Mouse (Mus musculus) intestine, embryonic 14.5 days (tissue): ENCODE data around the gene Mafb. TPM values are rescaled to one million over a fixed set of nuclear protein-coding genes. Genes with fewer than 3 reads are reported as not detected.

Source experiments
- ATAC-seq: fragments of 200-750 bp; cut with Nextera tagmentation; replicated peaks from 2 replicates; pipeline ENCODE4 v1.8.0; 2017; ENCODE audit warnings: low read depth, moderate number of reproducible peaks, moderate TSS enrichment, moderate library complexity; ENCODE audit not compliant: low FRiP score, low TSS enrichment
- DNase-seq: peaks from one replicate; pipeline ENCODE4 v3.0.0-alpha.2; 2018; ENCODE audit warnings: low spot score
- H3K27ac ChIP-seq: fragments of 300-500 bp; sonication (generic); 2 replicates; pipeline ENCODE4 v1.5.1; 2014; ENCODE audit warnings: low read depth, mild to moderate bottlenecking, control low read depth
- H3K27me3 ChIP-seq: fragments of 300-500 bp; sonication (generic); replicated peaks from 2 replicates; pipeline ENCODE4 v1.6.1; 2014; ENCODE audit warnings: low read length, control low read depth; ENCODE audit not compliant: control insufficient read depth, insufficient read depth
- H3K36me3 ChIP-seq: fragments of 300-500 bp; sonication (generic); 2 replicates; pipeline ENCODE4 v1.6.1; 2014; ENCODE audit warnings: low read length, control low read depth; ENCODE audit not compliant: control insufficient read depth, insufficient read depth
- H3K4me1 ChIP-seq: fragments of 300-500 bp; sonication (generic); replicated peaks from 2 replicates; pipeline ENCODE4 v1.6.1; 2014; ENCODE audit warnings: low read length, control low read depth, mixed read lengths; ENCODE audit not compliant: control insufficient read depth, insufficient read depth
- H3K4me2 ChIP-seq: fragments of 300-500 bp; sonication (generic); 2 replicates; pipeline ENCODE4 v1.6.1; 2014; ENCODE audit warnings: low read length
- H3K4me3 ChIP-seq: fragments of 300-500 bp; sonication (generic); 2 replicates; pipeline ENCODE4 v1.5.1; 2014; ENCODE audit warnings: low read depth, low read length, control low read depth, mixed read lengths
- H3K9ac ChIP-seq: fragments of 300-500 bp; sonication (generic); 2 replicates; pipeline ENCODE4 v1.6.1; 2014; ENCODE audit warnings: mild to moderate bottlenecking, low read length
- H3K9me3 ChIP-seq: fragments of 300-500 bp; sonication (generic); 2 replicates; pipeline ENCODE4 v1.6.1; 2016; ENCODE audit warnings: low read length, control low read depth; ENCODE audit not compliant: control insufficient read depth
- WGBS: fragments of 180-500 bp; shearing (Covaris S2); extraction: QIAGEN DNeasy Blood & Tissue Kit; methylation state at CpG from one replicate; pipeline ENCODE4 v1.1.7; 2014; 5-methylcytosine and 5-hydroxymethylcytosine counted together
- polyA plus RNA-seq: library from polyadenylated mRNA; unstranded; fragments of >200 nt; fragmentation: Nextera tagmentation; extraction: Ambion mirVana; gene quantifications from 2 replicates; pipeline ENCODE4 v1.2.1, GENCODE M21; 2014

The Mafb gene
- 2.2 and 3.5 TPM in 2 replicates for polyA plus RNA-seq

- under 1% methylated on average over 27 of the region's 37 CpGs for WGBS
- peak within 1 kb of the TSS; percentile 50 for H3K4me3 ChIP-seq
- peak within 1 kb of the TSS; percentile 98 for H3K4me2 ChIP-seq
- ATAC-seq (peak; percentile 86), DNase-seq (peak; percentile 86)
- H3K9ac ChIP-seq, result peak within 1 kb of the TSS; percentile 67
- peaks cover 15% of the 10 kb centered on the region for H3K4me1 ChIP-seq
- no peaks in the 10 kb centered on the region for H3K9me3 ChIP-seq
- H3K27ac ChIP-seq, result peak within 1 kb of the TSS; percentile 65; the same call in 1 of the 2 replicates
- H3K27me3 ChIP-seq, result peaks cover 84% of the 10 kb centered on the region
- no peaks in the 10 kb centered on the region for H3K36me3 ChIP-seq
Observed at GRCm38 (mm10) chr2:160366980-160367338, at the start of gene Mafb. Gene Mafb (minus strand): TSS chr2:160367065.

DNA sequence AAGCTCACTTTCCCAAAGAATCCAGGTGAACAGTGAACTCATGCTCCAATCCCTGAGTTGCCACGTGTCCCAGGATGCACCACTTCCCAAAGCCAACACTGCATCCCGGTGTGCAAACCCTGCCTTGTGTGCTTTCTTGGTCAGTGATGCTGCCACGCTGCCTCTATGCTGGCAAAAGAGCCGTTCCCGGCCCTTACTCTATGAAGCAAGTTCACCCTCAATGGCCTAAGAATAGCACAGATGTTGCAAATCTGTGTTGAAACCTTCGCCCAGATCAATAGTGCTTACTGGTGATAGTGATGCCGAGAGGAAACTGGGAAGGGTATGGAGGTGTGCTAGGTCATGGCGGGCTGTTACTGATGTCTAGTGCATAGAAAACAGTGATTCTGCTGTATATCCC lies 48.3 kb upstream of the Mafb start:
- ATAC-seq (no peak), DNase-seq (no peak)
- Histone ChIP-seq H3K9ac (no peak overlapping the region), H3K4me2 (no peak overlapping the region), H3K27ac (no peak overlapping the region), H3K4me3 (no peak overlapping the region), H3K27me3 (no peaks in the 10 kb centered on the region), H3K9me3 (no peaks in the 10 kb centered on the region; the same call in 1 of the 2 replicates), H3K36me3 (no peaks in the 10 kb centered on the region), H3K4me1 (no peaks in the 10 kb centered on the region)
- 85% methylated on average over 8 of the region's 8 CpGs for WGBS

DNA sequence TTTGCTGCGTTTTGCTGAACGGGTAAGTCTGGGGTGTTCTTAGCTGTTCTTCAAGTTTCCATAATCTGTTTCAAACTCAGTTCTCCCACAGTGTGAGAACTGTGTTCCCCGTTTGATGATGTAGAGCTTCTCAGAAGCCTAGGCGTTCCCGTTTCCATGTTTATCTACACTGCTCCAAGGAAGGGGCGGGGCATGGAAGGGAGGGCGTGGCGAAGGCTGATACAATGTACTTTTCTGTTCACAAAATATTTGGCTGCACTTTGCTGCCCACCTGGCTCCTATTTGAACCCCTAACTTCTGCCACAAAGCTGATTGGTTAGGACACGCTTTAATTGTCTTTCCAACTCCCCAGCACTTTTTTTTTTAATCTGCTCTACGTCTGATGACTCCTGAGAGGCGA lies 47.9 kb upstream of the Mafb start:
- H3K9me3 ChIP-seq, result no peaks in the 10 kb centered on the region; the same call in 1 of the 2 replicates
- H3K36me3 ChIP-seq, result no peaks in the 10 kb centered on the region
- no peak overlapping the region for H3K27ac ChIP-seq
- H3K4me3 ChIP-seq, result no peak overlapping the region
- no peak for DNase-seq
- H3K4me2 ChIP-seq, result no peak overlapping the region
- no peaks in the 10 kb centered on the region for H3K4me1 ChIP-seq
- no peak for ATAC-seq
- 83% methylated on average over 11 of the region's 11 CpGs for WGBS
- no peaks in the 10 kb centered on the region for H3K27me3 ChIP-seq
- no peak overlapping the region for H3K9ac ChIP-seq

DNA sequence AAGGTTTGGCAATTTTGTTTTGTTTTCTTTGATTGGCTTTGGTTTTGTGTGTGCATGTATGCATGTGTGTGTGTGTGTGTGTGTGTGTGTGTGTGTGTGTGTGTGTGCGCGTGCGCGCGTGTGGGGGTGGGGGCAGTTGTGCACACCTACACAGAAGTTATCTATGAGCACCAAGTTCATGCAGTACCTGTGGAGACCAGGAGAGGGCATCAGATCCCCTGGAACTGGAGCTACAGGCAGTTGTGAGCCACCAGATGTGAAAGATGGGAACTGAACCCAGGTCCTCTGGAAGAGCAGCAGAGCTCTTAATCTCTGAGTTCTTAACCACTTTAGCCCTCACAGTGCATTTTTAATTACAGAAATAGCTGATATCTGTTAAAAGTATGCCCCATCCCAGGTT lies 47.1 kb upstream of the Mafb start:
- H3K4me3 ChIP-seq, result no peak overlapping the region
- ATAC-seq, result no peak
- 96% methylated on average over 5 of the region's 5 CpGs for WGBS

GRCm38 (mm10) chr2:160413055-160413454 lies 46.2 kb upstream of the Mafb start:
- no peaks in the 10 kb centered on the region for H3K27me3 ChIP-seq
- no peak for ATAC-seq

More for the DNA sequence above, 47.1 kb upstream of the Mafb start:
- no peaks in the 10 kb centered on the region for H3K4me1 ChIP-seq
- H3K9me3 ChIP-seq, result no peaks in the 10 kb centered on the region; the same call in 1 of the 2 replicates
- H3K36me3 ChIP-seq, result no peaks in the 10 kb centered on the region
- H3K27ac ChIP-seq, result no peak overlapping the region
- no peak overlapping the region for H3K9ac ChIP-seq
- H3K4me2 ChIP-seq, result no peak overlapping the region
- H3K27me3 ChIP-seq, result no peaks in the 10 kb centered on the region
- DNase-seq, result no peak

GRCm38 (mm10) chr2:160411431-160411830 lies 44.6 kb upstream of the Mafb start:
- DNase-seq (no peak), ATAC-seq (no peak)
- Histone ChIP-seq H3K27ac (no peak overlapping the region), H3K9me3 (no peaks in the 10 kb centered on the region; the same call in 1 of the 2 replicates), H3K4me3 (no peak overlapping the region), H3K36me3 (no peaks in the 10 kb centered on the region), H3K27me3 (no peaks in the 10 kb centered on the region), H3K4me2 (no peak overlapping the region), H3K4me1 (no peaks in the 10 kb centered on the region), H3K9ac (no peak overlapping the region)
- 64% methylated on average over 7 of the region's 7 CpGs for WGBS

More at GRCm38 (mm10) chr2:160413055-160413454, 46.2 kb upstream of the Mafb start:
- DNase-seq, result no peak
- no peaks in the 10 kb centered on the region for H3K36me3 ChIP-seq
- H3K9ac ChIP-seq, result no peak overlapping the region
- no peak overlapping the region for H3K27ac ChIP-seq
- 54% methylated on average over 12 of the region's 12 CpGs for WGBS
- H3K4me3 ChIP-seq, result no peak overlapping the region
- no peaks in the 10 kb centered on the region for H3K4me1 ChIP-seq
- H3K4me2 ChIP-seq, result no peak overlapping the region
- no peaks in the 10 kb centered on the region; the same call in 1 of the 2 replicates for H3K9me3 ChIP-seq

DNA sequence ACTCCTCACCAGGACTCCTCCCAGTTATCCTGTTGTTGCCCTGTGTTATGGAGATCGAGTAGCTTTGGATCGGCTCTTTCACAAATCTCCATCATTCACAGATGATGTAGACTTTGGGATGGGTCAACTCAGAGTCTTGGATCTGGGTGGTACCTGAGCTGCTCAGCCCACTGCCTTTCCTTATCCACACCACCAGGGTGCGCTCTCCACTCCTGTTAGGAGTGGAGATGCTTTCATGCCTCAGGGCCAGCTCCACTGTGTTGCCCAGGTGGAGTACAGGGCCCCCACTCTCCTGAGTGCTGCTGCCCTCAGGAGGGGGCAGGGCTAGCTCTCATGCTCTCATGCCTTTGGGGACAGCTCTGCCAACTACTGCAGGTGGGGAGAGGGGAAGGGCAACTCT lies 40.9 kb upstream of the Mafb start:
- H3K4me3 ChIP-seq, result no peak overlapping the region
- H3K36me3 ChIP-seq, result no peaks in the 10 kb centered on the region
- DNase-seq (no peak), ATAC-seq (no peak)
- H3K4me2 ChIP-seq, result no peak overlapping the region
- H3K27ac ChIP-seq, result no peak overlapping the region
- H3K4me1 ChIP-seq, result no peaks in the 10 kb centered on the region
- H3K27me3 ChIP-seq, result no peaks in the 10 kb centered on the region
- 88% methylated on average over 3 of the region's 3 CpGs for WGBS
- no peaks in the 10 kb centered on the region for H3K9me3 ChIP-seq
- no peak overlapping the region for H3K9ac ChIP-seq

DNA sequence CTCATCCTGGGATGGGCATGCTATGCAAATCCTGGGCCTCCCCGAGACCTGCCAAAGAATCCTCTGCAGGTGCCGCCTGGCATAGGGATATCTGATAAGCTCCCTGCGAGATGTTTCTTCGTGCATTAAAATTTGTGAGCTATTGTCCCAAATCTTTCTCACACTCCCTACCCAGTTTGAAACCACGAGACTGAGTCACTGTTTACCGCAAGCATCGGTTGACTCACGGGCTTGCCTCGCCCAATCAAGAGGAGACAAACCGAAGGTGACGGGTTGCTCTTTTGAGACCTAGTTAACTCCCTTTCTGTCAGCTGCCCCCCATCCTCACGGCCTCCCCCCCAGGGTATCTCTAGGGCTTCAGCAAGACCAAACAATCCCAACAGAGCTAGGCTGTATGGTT lies 30.9 kb upstream of the Mafb start:
- H3K27me3 ChIP-seq, result no peaks in the 10 kb centered on the region
- ATAC-seq (no peak), DNase-seq (no peak)
- no peaks in the 10 kb centered on the region for H3K9me3 ChIP-seq
- 81% methylated on average over 12 of the region's 12 CpGs for WGBS
- H3K4me2 ChIP-seq, result no peak overlapping the region
- no peak overlapping the region for H3K27ac ChIP-seq
- H3K4me1 ChIP-seq, result no peaks in the 10 kb centered on the region
- no peaks in the 10 kb centered on the region for H3K36me3 ChIP-seq
- no peak overlapping the region for H3K9ac ChIP-seq
- H3K4me3 ChIP-seq, result no peak overlapping the region

GRCm38 (mm10) chr2:160394735-160395134 lies 27.9 kb upstream of the Mafb start:
- Histone ChIP-seq H3K9ac (no peak overlapping the region), H3K4me3 (no peak overlapping the region), H3K36me3 (no peaks in the 10 kb centered on the region), H3K4me1 (no peaks in the 10 kb centered on the region), H3K4me2 (no peak overlapping the region), H3K27ac (no peak overlapping the region), H3K27me3 (no peaks in the 10 kb centered on the region), H3K9me3 (no peaks in the 10 kb centered on the region)
- no peak for ATAC-seq
- WGBS, result 74% methylated on average over 7 of the region's 7 CpGs
- no peak for DNase-seq
